Mouse (Mus musculus) limb, embryonic 11.5 days (tissue): Measurements from ENCODE around the gene Mon2. TPM values are rescaled to one million over a fixed set of nuclear protein-coding genes. Genes with fewer than 3 reads are reported as not detected.
"Not testable (repeated sequence)": the region's sequence is repeated elsewhere in the genome, so short reads cannot be mapped to it uniquely, and the experiment has no call there.

Experiments used
- ATAC-seq: fragments of 200-750 bp; cut with Nextera tagmentation; 2 replicates; pipeline ENCODE4 v1.8.0; 2017; ENCODE audit warnings: low read depth; ENCODE audit not compliant: insufficient number of reproducible peaks, low FRiP score, low TSS enrichment
- DNase-seq: peaks from one replicate; pipeline ENCODE4 v3.0.0-alpha.2; 2015; ENCODE audit warnings: low spot score
- H3K27ac ChIP-seq: fragments of 300-500 bp; sonication (generic); replicated peaks from 2 replicates; pipeline ENCODE4 v1.5.1; 2014; ENCODE audit warnings: low read depth, mild to moderate bottlenecking, low read length
- H3K27me3 ChIP-seq: fragments of 300-500 bp; sonication (generic); 2 replicates; pipeline ENCODE4 v1.6.1; 2014; ENCODE audit warnings: mild to moderate bottlenecking, low read length, mixed read lengths; ENCODE audit not compliant: control insufficient read depth, insufficient read depth
- H3K36me3 ChIP-seq: fragments of 300-500 bp; sonication (generic); 2 replicates; pipeline ENCODE4 v1.6.1; 2014; ENCODE audit warnings: mild to moderate bottlenecking, low read length, moderate library complexity, mixed read lengths; ENCODE audit not compliant: control insufficient read depth, insufficient read depth
- H3K4me1 ChIP-seq: fragments of 300-500 bp; sonication (generic); 2 replicates; pipeline ENCODE4 v1.6.1; 2014; ENCODE audit warnings: low read length, mixed read lengths; ENCODE audit not compliant: control insufficient read depth, insufficient read depth
- H3K4me2 ChIP-seq: fragments of 300-500 bp; sonication (generic); 2 replicates; pipeline ENCODE4 v1.6.1; 2014; ENCODE audit warnings: low read depth, mild to moderate bottlenecking, moderate library complexity; ENCODE audit not compliant: severe bottlenecking
- H3K4me3 ChIP-seq: fragments of 300-500 bp; sonication (generic); 2 replicates; pipeline ENCODE4 v1.5.1; 2014; ENCODE audit warnings: low read depth, low read length
- H3K9ac ChIP-seq: fragments of 300-500 bp; sonication (generic); 2 replicates; pipeline ENCODE4 v1.6.1; 2014; ENCODE audit warnings: mild to moderate bottlenecking, low read length
- H3K9me3 ChIP-seq: fragments of 300-500 bp; sonication (generic); 2 replicates; pipeline ENCODE4 v1.6.1; 2016; ENCODE audit warnings: low read length; ENCODE audit not compliant: control insufficient read depth
- WGBS: fragments of 180-500 bp; shearing (Covaris S2); extraction: QIAGEN DNeasy Blood & Tissue Kit; methylation state at CpG from one replicate; pipeline ENCODE4 v1.1.7; 2014; 5-methylcytosine and 5-hydroxymethylcytosine counted together
- polyA plus RNA-seq: library from polyadenylated mRNA; unstranded; fragments of >200 nt; fragmentation: Nextera tagmentation; extraction: Ambion mirVana; gene quantifications from 2 replicates; pipeline ENCODE4 v1.2.1, GENCODE M21; 2014

Gene Mon2
- polyA plus RNA-seq, 1 experiment from 2014 or later: 27.4 TPM

DNA sequence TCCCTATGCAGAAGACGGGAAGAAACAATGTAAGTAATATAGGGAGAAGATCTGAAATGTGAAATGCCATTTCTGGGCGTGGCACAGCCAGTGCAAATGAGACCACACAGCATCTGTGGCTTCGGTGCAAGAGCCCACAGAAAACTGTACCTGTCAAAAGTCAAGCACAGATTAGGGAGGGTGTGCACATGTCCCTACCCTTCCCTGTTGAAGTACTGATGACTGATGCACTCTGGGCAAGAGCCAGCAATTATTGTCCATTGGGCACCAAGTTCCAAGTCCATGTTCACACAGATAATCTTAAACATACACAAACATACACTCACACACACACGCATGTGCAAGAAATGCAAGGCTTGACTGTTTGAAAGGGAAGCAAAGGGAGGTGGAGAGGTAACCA is 22.7 kb downstream of the Mon2 start:
- Histone ChIP-seq H3K27me3 (no peaks in the 10 kb centered on the region), H3K4me2 (no peak overlapping the region), H3K4me1 (no peaks in the 10 kb centered on the region), H3K4me3 (no peak overlapping the region), H3K9me3 (no peaks in the 10 kb centered on the region), H3K9ac (no peak overlapping the region), H3K36me3 (no peaks in the 10 kb centered on the region; the same call in 1 of the 2 replicates), H3K27ac (no peak overlapping the region)
- ATAC-seq (no peak), DNase-seq (no peak)
- WGBS: 90% methylated on average over 4 of the region's 4 CpGs

GRCm38 (mm10) chr10:123052021-123052420 is 24.3 kb downstream of the Mon2 start:
- H3K27ac ChIP-seq: no peak overlapping the region
- no peak overlapping the region for H3K4me2 ChIP-seq
- no peaks in the 10 kb centered on the region for H3K27me3 ChIP-seq
- H3K9ac ChIP-seq: no peak overlapping the region
- H3K36me3 ChIP-seq: no peaks in the 10 kb centered on the region; the same call in 1 of the 2 replicates
- 88% methylated on average over 7 of the region's 7 CpGs for WGBS
- ATAC-seq: no peak
- H3K4me3 ChIP-seq: no peak overlapping the region
- DNase-seq: no peak
- no peaks in the 10 kb centered on the region for H3K9me3 ChIP-seq
- no peaks in the 10 kb centered on the region for H3K4me1 ChIP-seq

- Histone ChIP-seq H3K27me3 (no peaks in the 10 kb centered on the region), H3K4me3 (no peak overlapping the region), H3K36me3 (peaks cover 4% of the 10 kb centered on the region), H3K4me2 (no peak overlapping the region), H3K9ac (no peak overlapping the region), H3K4me1 (no peaks in the 10 kb centered on the region), H3K27ac (no peak overlapping the region), H3K9me3 (no peaks in the 10 kb centered on the region)
- whole genome bisulfite sequencing: 95% methylated on average over 1 of the region's 1 CpGs
- ATAC-seq: no peak
- no peak for DNase-seq
Observed at GRCm38 (mm10) chr10:123048730-123049129, 27.6 kb downstream of the Mon2 start.

- ATAC-seq (no peak), DNase-seq (no peak)
- WGBS: 53% methylated on average over 2 of the region's 2 CpGs
- Histone ChIP-seq H3K4me2 (no peak overlapping the region), H3K4me1 (no peaks in the 10 kb centered on the region), H3K9ac (no peak overlapping the region), H3K9me3 (no peaks in the 10 kb centered on the region), H3K36me3 (peaks cover 2% of the 10 kb centered on the region; the same call in 1 of the 2 replicates), H3K4me3 (no peak overlapping the region), H3K27ac (no peak overlapping the region), H3K27me3 (no peaks in the 10 kb centered on the region)
Observed at GRCm38 (mm10) chr10:123039936-123040335, 36.4 kb downstream of the Mon2 start.

- no peak overlapping the region for H3K4me2 ChIP-seq
- no peaks in the 10 kb centered on the region for H3K4me1 ChIP-seq
- no peak overlapping the region for H3K9ac ChIP-seq
- peaks cover 12% of the 10 kb centered on the region for H3K36me3 ChIP-seq
- WGBS: 94% methylated on average over 14 of the region's 14 CpGs
- H3K27me3 ChIP-seq: no peaks in the 10 kb centered on the region
- no peak overlapping the region for H3K4me3 ChIP-seq
- no peak for DNase-seq
- ATAC-seq: no peak
- H3K9me3 ChIP-seq: no peaks in the 10 kb centered on the region
- H3K27ac ChIP-seq: no peak overlapping the region
Observed at GRCm38 (mm10) chr10:123032078-123032646, 44.1 kb downstream of the Mon2 start.

DNA sequence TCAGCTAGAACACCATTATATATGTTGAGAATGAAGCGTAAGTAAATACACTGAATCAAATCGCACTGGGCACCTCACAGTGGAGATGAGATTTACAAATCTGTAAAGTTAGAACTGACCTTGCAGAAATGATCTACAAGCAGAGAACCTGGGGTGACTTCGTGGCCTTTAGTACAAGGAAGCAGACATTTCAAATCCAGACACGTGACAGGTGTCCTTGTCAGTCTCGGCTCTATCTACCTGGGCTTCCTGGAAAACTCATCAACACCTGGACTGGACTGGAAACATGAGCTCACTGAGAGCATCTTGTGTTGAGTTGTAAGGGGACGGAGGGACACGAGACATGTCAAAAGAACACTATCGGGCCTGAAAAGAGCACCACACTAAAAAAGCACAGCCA is 44.9 kb downstream of the Mon2 start:
- H3K9me3 ChIP-seq: no peaks in the 10 kb centered on the region
- H3K4me2 ChIP-seq: no peak overlapping the region
- no peaks in the 10 kb centered on the region for H3K27me3 ChIP-seq
- ATAC-seq (no peak), DNase-seq (no peak)
- H3K4me3 ChIP-seq: no peak overlapping the region
- no peak overlapping the region for H3K9ac ChIP-seq
- H3K36me3 ChIP-seq: peaks cover 12% of the 10 kb centered on the region
- WGBS: 94% methylated on average over 8 of the region's 8 CpGs
- H3K4me1 ChIP-seq: no peaks in the 10 kb centered on the region
- H3K27ac ChIP-seq: no peak overlapping the region

DNA sequence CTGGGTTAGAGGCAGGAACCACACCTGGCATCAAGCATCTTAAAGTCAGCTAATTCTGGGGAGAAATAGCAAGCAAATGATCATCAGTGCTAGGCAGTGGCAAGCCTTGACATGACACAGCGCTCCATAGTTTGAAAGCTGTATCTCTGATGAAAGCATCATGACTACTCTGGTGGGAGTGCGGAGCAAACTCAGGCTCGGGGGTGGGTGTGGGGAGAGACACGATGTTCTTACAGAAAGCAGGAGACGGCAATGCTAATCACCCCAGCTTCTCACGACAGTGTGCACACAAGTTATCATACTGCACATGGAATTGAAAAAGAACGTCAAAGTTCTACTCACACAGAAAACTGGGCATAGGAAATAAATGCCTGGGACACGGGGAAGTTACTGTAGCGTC is 45.7 kb downstream of the Mon2 start:
- WGBS: 90% methylated on average over 9 of the region's 9 CpGs
- ATAC-seq: no peak
- no peaks in the 10 kb centered on the region for H3K4me1 ChIP-seq

GRCm38 (mm10) chr10:123028949-123029348 is 47.4 kb downstream of the Mon2 start:
- DNase-seq (no peak), ATAC-seq (no peak)
- WGBS: 89% methylated on average over 4 of the region's 4 CpGs
- H3K4me2 ChIP-seq: no peak overlapping the region
- H3K9me3 ChIP-seq: no peaks in the 10 kb centered on the region
- no peak overlapping the region for H3K9ac ChIP-seq
- no peaks in the 10 kb centered on the region for H3K4me1 ChIP-seq
- H3K27me3 ChIP-seq: no peaks in the 10 kb centered on the region
- H3K27ac ChIP-seq: no peak overlapping the region
- H3K4me3 ChIP-seq: no peak overlapping the region
- H3K36me3 ChIP-seq: peaks cover 9% of the 10 kb centered on the region

More for the DNA sequence above, 45.7 kb downstream of the Mon2 start:
- no peaks in the 10 kb centered on the region for H3K9me3 ChIP-seq
- H3K27me3 ChIP-seq: no peaks in the 10 kb centered on the region
- H3K9ac ChIP-seq: no peak overlapping the region
- H3K27ac ChIP-seq: no peak overlapping the region
- no peak for DNase-seq
- H3K36me3 ChIP-seq: peaks cover 9% of the 10 kb centered on the region
- no peak overlapping the region for H3K4me3 ChIP-seq
- H3K4me2 ChIP-seq: no peak overlapping the region

DNA sequence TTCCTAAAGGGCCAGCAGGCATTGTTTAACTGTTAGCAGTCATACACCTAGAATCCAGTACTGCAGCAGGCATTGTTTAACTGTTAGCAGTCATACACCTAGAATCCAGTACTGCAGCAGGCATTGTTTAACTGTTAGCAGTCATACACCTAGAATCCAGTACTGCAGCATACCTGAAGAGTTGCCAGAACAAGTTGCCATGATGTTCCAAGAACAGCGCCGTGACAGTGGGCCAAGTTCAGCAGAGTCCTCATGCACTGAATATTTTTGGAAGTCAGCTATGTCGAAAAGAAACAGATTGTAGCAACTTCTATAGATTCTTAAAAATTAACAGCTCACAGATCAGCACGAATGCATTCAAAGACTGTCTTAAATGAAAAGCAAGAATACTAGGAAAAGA is 49.6 kb downstream of the Mon2 start:
- H3K27me3 ChIP-seq, H3K36me3 ChIP-seq, H3K27ac ChIP-seq, H3K9ac ChIP-seq, H3K9me3 ChIP-seq, ATAC-seq, H3K4me3 ChIP-seq, H3K4me1 ChIP-seq, H3K4me2 ChIP-seq, DNase-seq: not testable (repeated sequence)
- WGBS: 93% methylated on average over 4 of the region's 4 CpGs
